Mouse (Mus musculus): ENCODE data around the gene Mpp2. TPM values are rescaled to one million over a fixed set of nuclear protein-coding genes. Genes with fewer than 3 reads are reported as not detected.

Mpp2 gene
- polyA plus RNA-seq, 1 experiment, result 4.3 TPM

DNA sequence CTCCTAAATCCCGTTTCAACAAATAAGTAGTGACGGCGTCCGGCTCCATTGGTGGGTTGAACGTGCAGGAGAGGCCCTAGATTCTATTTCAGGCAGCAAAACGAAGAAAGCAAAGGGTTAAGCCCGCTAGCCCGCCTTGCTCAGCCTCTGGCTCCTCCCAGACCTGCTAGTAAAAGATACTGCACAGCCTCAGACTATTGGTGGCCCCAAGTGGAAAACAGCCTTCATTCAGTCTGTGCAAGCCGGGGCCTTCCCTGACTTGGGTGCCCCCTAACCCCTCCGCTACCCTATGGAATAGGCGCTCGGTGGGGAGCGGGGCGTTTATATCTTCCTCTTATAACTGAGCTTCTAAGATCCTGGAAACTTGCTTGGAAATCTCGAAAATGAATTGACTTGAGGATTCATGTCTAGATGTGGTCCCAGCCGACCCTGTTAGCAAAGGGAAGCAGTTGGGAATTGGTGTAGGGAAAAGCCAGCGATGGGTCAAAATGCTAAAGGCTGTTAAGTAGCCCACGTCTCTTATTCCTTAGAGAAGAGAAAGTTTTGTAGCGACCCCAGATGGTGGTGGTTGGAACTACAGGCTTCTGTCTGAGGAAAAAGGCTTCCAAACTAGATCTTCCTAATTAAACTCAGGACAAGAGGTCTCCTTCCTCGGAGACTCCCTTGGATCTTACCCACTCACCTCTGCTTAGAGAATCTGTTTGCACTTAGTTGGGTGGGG lies 933 bp upstream of the Mpp2 start:
- no peaks in the 10 kb centered on the region for H3K79me2 ChIP-seq (ENCODE audit: control insufficient read depth, insufficient read depth)
- H3ac ChIP-seq (ENCODE audit: control insufficient read depth, insufficient read length), result no peak overlapping the region
- peak overlapping the region; percentile 100 for H3K4me2 ChIP-seq (ENCODE audit: low read depth)
- H3K36me3 ChIP-seq (ENCODE audit: control insufficient read depth, insufficient read depth), result no peaks in the 10 kb centered on the region
- peak overlapping the region; percentile 71 for H3K4me3 ChIP-seq
- peaks cover 20% of the 10 kb centered on the region for H3K27me3 ChIP-seq (ENCODE audit: control insufficient read depth, insufficient read depth, insufficient read length)
- TF ChIP-seq MYOD1 (IDR thresholded peaks at IDR 0.05; ENCODE audit: control insufficient read depth in 1 of 3, insufficient read length in 2 of 3, low read depth in 2 of 3) (no peak), CEBPB (IDR thresholded peaks at IDR 0.05; ENCODE audit: insufficient read depth, poor library complexity, severe bottlenecking) (no peak), TCF3 (IDR thresholded peaks at IDR 0.05; ENCODE audit: insufficient read length, low read depth) (no peak), E2F4 (IDR thresholded peaks at IDR 0.05; ENCODE audit: insufficient read depth) (no peak), MAX (IDR thresholded peaks at IDR 0.05; ENCODE audit: low read depth) (no peak)

DNA sequence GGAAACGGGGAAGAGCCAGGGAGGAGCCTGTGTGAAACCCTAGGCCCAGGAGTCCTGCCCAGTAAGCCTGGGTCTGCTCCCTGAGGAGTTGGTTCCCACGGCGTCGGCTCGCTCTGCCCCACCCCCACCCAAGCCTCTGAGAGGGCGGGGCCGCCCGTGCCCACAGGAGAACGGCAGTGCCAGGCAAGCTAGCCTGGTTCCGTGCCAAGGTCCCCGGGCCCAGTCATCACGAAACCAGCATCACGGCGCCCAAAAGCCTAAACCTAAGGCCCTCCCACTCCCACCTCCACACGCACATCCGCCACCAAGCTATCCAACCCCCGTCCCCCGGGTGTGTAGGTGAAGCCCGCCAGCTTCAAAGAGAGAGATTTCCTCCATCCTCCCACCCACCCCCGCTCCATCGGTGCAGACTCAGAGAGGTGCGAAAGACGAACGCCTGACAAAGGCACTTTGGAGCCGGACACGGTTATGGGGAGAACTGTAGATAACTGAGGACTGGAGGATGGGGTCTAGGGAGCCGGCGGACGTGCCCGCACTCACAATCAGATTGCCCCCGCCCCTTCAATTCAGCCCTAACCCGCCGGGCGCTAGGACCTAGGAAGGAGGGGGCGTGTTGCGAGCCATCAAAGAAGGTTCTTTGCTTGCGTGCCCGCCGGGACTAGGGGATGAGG lies 1.1 kb downstream of the Mpp2 start:
- peak overlapping the region; percentile 100 for H3K4me2 ChIP-seq (ENCODE audit: low read depth)
- peaks cover 2% of the 10 kb centered on the region for H3K27me3 ChIP-seq (ENCODE audit: control insufficient read depth, insufficient read depth, insufficient read length)
- H3K36me3 ChIP-seq (ENCODE audit: control insufficient read depth, insufficient read depth), result no peaks in the 10 kb centered on the region
- peak; percentile 36 for TF ChIP-seq POLR2A (IDR thresholded peaks at IDR 0.05; ENCODE audit: insufficient read length, low read depth)
- no peak for TF ChIP-seq USF1 (IDR thresholded peaks at IDR 0.05; ENCODE audit: low read depth)
- H3K4me3 ChIP-seq, result peak overlapping the region; percentile 71
- H3ac ChIP-seq (ENCODE audit: control insufficient read depth, insufficient read length), result peak overlapping the region; percentile 23
- H3K79me2 ChIP-seq (ENCODE audit: control insufficient read depth, insufficient read depth), result no peaks in the 10 kb centered on the region

DNA sequence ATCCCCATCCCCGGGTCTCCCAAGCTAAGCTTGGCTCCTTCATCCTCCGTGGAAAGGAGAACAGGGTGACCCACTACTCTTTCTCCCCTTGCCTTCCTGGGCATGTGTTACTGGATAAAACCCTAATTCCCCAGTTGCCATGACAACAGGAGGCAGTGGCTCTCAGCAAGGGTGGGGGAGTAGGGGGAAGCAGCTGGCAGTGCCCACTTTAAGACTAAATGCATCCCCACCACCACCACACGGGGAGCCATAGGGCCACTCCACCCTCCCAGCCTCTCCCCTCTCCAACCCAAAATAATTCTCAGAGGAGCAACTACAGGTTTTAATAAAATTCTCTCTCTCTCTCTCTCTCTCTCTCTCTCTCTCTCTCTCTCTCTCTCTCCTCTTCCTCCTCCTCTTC lies 2.0 kb downstream of the Mpp2 start:
- no peak overlapping the region for H3ac ChIP-seq (ENCODE audit: control insufficient read depth, insufficient read length)
- H3K4me3 ChIP-seq, result peak overlapping the region; percentile 71
- no peak for TF ChIP-seq MYOG (IDR thresholded peaks at IDR 0.05; ENCODE audit: control insufficient read depth in 1 of 3, insufficient read depth in 1 of 3, insufficient read length in 2 of 3, low read depth in 2 of 3)
- no peak for TF ChIP-seq MAX (IDR thresholded peaks at IDR 0.05; ENCODE audit: low read depth)
- peak in 1 of 3 experiments; percentile 28 for TF ChIP-seq MYOD1 (IDR thresholded peaks at IDR 0.05; ENCODE audit: control insufficient read depth in 1 of 3, insufficient read length in 2 of 3, low read depth in 2 of 3)
- TF ChIP-seq POLR2A (IDR thresholded peaks at IDR 0.05; ENCODE audit: insufficient read length, low read depth), result no peak
- H3K79me2 ChIP-seq (ENCODE audit: control insufficient read depth, insufficient read depth), result no peaks in the 10 kb centered on the region
- peaks cover 6% of the 10 kb centered on the region for H3K27me3 ChIP-seq (ENCODE audit: control insufficient read depth, insufficient read depth, insufficient read length)
- peak overlapping the region; percentile 100 for H3K4me2 ChIP-seq (ENCODE audit: low read depth)
- no peaks in the 10 kb centered on the region for H3K36me3 ChIP-seq (ENCODE audit: control insufficient read depth, insufficient read depth)

GRCm38 (mm10) chr11:102084159-102084558 lies 4.2 kb downstream of the Mpp2 start:
- Histone ChIP-seq H3K4me2 (ENCODE audit: low read depth) (no peak overlapping the region), H3K79me2 (ENCODE audit: control insufficient read depth, insufficient read depth) (no peaks in the 10 kb centered on the region), H3ac (ENCODE audit: control insufficient read depth, insufficient read length) (no peak overlapping the region), H3K36me3 (ENCODE audit: control insufficient read depth, insufficient read depth) (no peaks in the 10 kb centered on the region), H3K27me3 (ENCODE audit: control insufficient read depth, insufficient read depth, insufficient read length) (peaks cover 6% of the 10 kb centered on the region), H3K4me3 (no peak overlapping the region)
- TF ChIP-seq MYOD1 (IDR thresholded peaks at IDR 0.05; ENCODE audit: control insufficient read depth in 1 of 3, insufficient read length in 2 of 3, low read depth in 2 of 3), result no peak
- TF ChIP-seq POLR2A (IDR thresholded peaks at IDR 0.05; ENCODE audit: insufficient read length, low read depth), result no peak
- no peak for TF ChIP-seq SRF (IDR thresholded peaks at IDR 0.05; ENCODE audit: control insufficient read depth, insufficient read length, low read depth)
- no peak for TF ChIP-seq TCF3 (IDR thresholded peaks at IDR 0.05; ENCODE audit: insufficient read length, low read depth)
- TF ChIP-seq CEBPB (IDR thresholded peaks at IDR 0.05; ENCODE audit: insufficient read depth, poor library complexity, severe bottlenecking), result no peak
- TF ChIP-seq REST (IDR thresholded peaks at IDR 0.05; ENCODE audit: insufficient read depth, insufficient read length), result no peak
- TF ChIP-seq MAX (IDR thresholded peaks at IDR 0.05; ENCODE audit: low read depth), result no peak
- TF ChIP-seq POLR2AphosphoS2 (IDR thresholded peaks at IDR 0.05; ENCODE audit: insufficient read length, low read depth), result no peak
- TF ChIP-seq TCF12 (IDR thresholded peaks at IDR 0.05; ENCODE audit: insufficient read depth, poor library complexity, severe bottlenecking), result no peak
- no peak for TF ChIP-seq MYOG (IDR thresholded peaks at IDR 0.05; ENCODE audit: control insufficient read depth in 1 of 3, insufficient read depth in 1 of 3, insufficient read length in 2 of 3, low read depth in 2 of 3)
- no peak for TF ChIP-seq USF1 (IDR thresholded peaks at IDR 0.05; ENCODE audit: low read depth)
- TF ChIP-seq E2F4 (IDR thresholded peaks at IDR 0.05; ENCODE audit: insufficient read depth), result no peak

DNA sequence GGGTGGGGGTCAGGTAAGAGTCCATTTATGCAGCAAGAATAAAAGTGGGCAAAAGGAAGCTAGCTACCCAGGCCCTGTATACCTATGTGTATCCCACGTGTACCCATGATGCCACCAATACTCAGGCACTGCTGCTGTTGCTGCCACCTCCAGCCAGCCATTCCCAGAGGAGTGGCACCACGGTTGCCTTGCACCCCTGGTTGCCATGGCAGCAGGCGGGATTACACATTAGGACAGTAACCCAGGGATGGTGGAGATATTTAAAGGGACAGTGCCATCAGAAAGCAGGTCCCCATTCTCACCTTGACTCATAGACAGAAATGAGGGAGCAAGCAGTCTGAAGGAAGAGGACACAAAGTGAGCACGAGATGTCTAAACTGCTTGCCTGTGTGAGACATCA lies 5.1 kb downstream of the Mpp2 start:
- Histone ChIP-seq H3K27me3 (ENCODE audit: control insufficient read depth, insufficient read depth, insufficient read length) (peaks cover 6% of the 10 kb centered on the region), H3K79me2 (ENCODE audit: control insufficient read depth, insufficient read depth) (no peaks in the 10 kb centered on the region), H3ac (ENCODE audit: control insufficient read depth, insufficient read length) (no peak overlapping the region), H3K36me3 (ENCODE audit: control insufficient read depth, insufficient read depth) (no peaks in the 10 kb centered on the region), H3K4me2 (ENCODE audit: low read depth) (no peak overlapping the region), H3K4me3 (no peak overlapping the region)
- TF ChIP-seq MAX (IDR thresholded peaks at IDR 0.05; ENCODE audit: low read depth) (no peak), SRF (IDR thresholded peaks at IDR 0.05; ENCODE audit: control insufficient read depth, insufficient read length, low read depth) (no peak), CEBPB (IDR thresholded peaks at IDR 0.05; ENCODE audit: insufficient read depth, poor library complexity, severe bottlenecking) (no peak), REST (IDR thresholded peaks at IDR 0.05; ENCODE audit: insufficient read depth, insufficient read length) (no peak), E2F4 (IDR thresholded peaks at IDR 0.05; ENCODE audit: insufficient read depth) (no peak), USF1 (IDR thresholded peaks at IDR 0.05; ENCODE audit: low read depth) (no peak), MYOD1 (IDR thresholded peaks at IDR 0.05; ENCODE audit: control insufficient read depth in 1 of 3, insufficient read length in 2 of 3, low read depth in 2 of 3) (no peak)
